ENCODE assay signal across 8 mouse cellular contexts in the genomic region with DNA sequence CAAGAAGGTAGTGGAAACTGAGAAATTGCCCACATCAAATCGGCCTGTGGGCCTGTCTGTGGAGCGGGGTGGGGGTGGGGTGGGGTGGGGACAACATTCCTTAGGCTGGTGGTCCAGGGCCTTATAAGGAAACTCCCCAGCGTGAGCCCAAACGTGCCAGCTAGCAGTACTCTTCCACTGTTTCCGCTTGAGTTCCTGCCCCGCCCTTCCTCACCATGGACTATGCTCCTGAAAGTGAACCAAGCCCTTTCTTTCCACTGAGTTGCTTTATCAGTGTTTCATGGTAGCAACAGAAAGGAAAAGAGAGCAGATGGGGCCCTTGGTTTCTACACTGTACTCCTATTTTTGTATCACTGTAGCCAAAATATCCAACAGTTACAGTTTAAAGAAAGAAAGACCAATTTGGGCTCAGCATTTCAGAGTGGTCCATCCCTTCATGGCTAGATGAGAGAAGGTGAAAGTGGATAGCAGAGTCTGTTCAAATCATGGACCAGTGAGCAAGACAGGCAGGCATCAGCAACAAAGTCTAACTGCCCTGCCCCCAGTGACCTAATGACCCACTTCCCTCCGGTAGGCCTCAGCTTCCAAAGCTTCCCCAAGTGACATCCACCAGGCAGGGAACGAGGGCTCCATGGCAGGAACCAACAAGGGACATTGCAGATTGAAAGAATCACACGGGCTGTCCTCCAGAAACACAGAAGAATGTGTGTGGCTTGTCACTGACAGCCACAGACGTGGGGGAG. TPM values are rescaled to one million over a fixed set of nuclear protein-coding genes. Genes with fewer than 3 reads are reported as not detected.
DNase-seq lines count a peak whose midpoint lies in the region; ATAC-seq and TF ChIP-seq lines count a peak whose summit lies in the region.

No protein-coding gene starts in this region.

- peaks cover 29% of the 10 kb centered on the region for H3K4me1 ChIP-seq in forebrain, embryonic 12.5 days
- H3K4me1 ChIP-seq in intestine, embryonic 16.5 days (ENCODE audit: control insufficient read depth, insufficient read depth, low read length): peaks cover 38% of the 10 kb centered on the region
- peaks cover 29% of the 10 kb centered on the region for H3K4me1 ChIP-seq in liver, postnatal 0 days (ENCODE audit: insufficient read depth)
- peaks cover 16% of the 10 kb centered on the region for H3K4me1 ChIP-seq in stomach, postnatal 0 days (replicated peaks; ENCODE audit: control insufficient read depth, insufficient read depth)

- H3K4me3 ChIP-seq in forebrain, embryonic 12.5 days (replicated peaks): no peak overlapping the region
- peak overlapping the region; percentile 16; the same call in 1 of the 2 replicates for H3K4me3 ChIP-seq in intestine, embryonic 16.5 days (ENCODE audit: low read length)
- no peak overlapping the region for H3K4me3 ChIP-seq in liver, postnatal 0 days (ENCODE audit: low read depth, low read length)
- no peak overlapping the region for H3K4me3 ChIP-seq in stomach, postnatal 0 days (ENCODE audit: low read depth, low read length)

- 10% methylated on average over 10 of the region's 10 CpGs for WGBS in forebrain, embryonic 12.5 days
- WGBS in intestine, embryonic 16.5 days: 4% methylated on average over 10 of the region's 10 CpGs
- 15% methylated on average over 10 of the region's 10 CpGs for WGBS in liver, postnatal 0 days (ENCODE audit: insufficient replicate concordance)
- 12% methylated on average over 10 of the region's 10 CpGs for WGBS in stomach, postnatal 0 days

- TF ChIP-seq CTCF in liver, postnatal 0 days (IDR thresholded peaks at IDR 0.05; ENCODE audit: low read depth): no peak
- TF ChIP-seq CTCF in stomach, postnatal 0 days (IDR thresholded peaks at IDR 0.05; ENCODE audit: low read depth): no peak

- 0 out of 2 replicates have a peak overlapping the region, but pooled peaks have one; percentile 0 for H3K9ac ChIP-seq in forebrain, embryonic 12.5 days
- H3K9ac ChIP-seq in intestine, embryonic 16.5 days (ENCODE audit: low read depth, low read length): peak overlapping the region; percentile 64
- no peak overlapping the region; the same call in 1 of the 2 replicates for H3K9ac ChIP-seq in liver, postnatal 0 days (replicated peaks)
- peak overlapping the region; percentile 41; the same call in 1 of the 2 replicates for H3K9ac ChIP-seq in stomach, postnatal 0 days (ENCODE audit: low read length)

- H3K36me3 ChIP-seq in forebrain, embryonic 12.5 days (replicated peaks): no peaks in the 10 kb centered on the region
- no peaks in the 10 kb centered on the region for H3K36me3 ChIP-seq in intestine, embryonic 16.5 days (ENCODE audit: control insufficient read depth, insufficient read depth, low read length)
- H3K36me3 ChIP-seq in liver, postnatal 0 days (replicated peaks; ENCODE audit: insufficient read depth, low read length): 0 out of 2 replicates have a peak, but pooled peaks cover 2% of the 10 kb centered on the region
- no peaks in the 10 kb centered on the region for H3K36me3 ChIP-seq in stomach, postnatal 0 days (ENCODE audit: control insufficient read depth, insufficient read depth, low read length)

- no peaks in the 10 kb centered on the region for H3K9me3 ChIP-seq in forebrain, embryonic 12.5 days
- H3K9me3 ChIP-seq in intestine, embryonic 16.5 days (ENCODE audit: control insufficient read depth, low read length): no peaks in the 10 kb centered on the region
- no peaks in the 10 kb centered on the region for H3K9me3 ChIP-seq in liver, postnatal 0 days (ENCODE audit: low read length)
- no peaks in the 10 kb centered on the region for H3K9me3 ChIP-seq in stomach, postnatal 0 days (ENCODE audit: control insufficient read depth, low read length)

- ATAC-seq in forebrain, embryonic 12.5 days (ENCODE audit: low FRiP score): 0 out of 2 replicates have a peak, but pooled peaks have one; percentile 36
- peak; percentile 83 for ATAC-seq in intestine, embryonic 16.5 days
- peak; percentile 35 for ATAC-seq in liver, postnatal 0 days
- peak; percentile 75 for ATAC-seq in stomach, postnatal 0 days (ENCODE audit: low FRiP score, low TSS enrichment)

- H3K27me3 ChIP-seq in forebrain, embryonic 12.5 days: no peaks in the 10 kb centered on the region
- H3K27me3 ChIP-seq in intestine, embryonic 16.5 days (replicated peaks; ENCODE audit: control insufficient read depth, insufficient read depth, low read length): no peaks in the 10 kb centered on the region
- H3K27me3 ChIP-seq in liver, postnatal 0 days (ENCODE audit: insufficient read depth, low read length): no peaks in the 10 kb centered on the region
- H3K27me3 ChIP-seq in stomach, postnatal 0 days (ENCODE audit: control insufficient read depth, insufficient read depth, low read length): no peaks in the 10 kb centered on the region

- peak overlapping the region; percentile 69 for H3K27ac ChIP-seq in forebrain, embryonic 12.5 days
- H3K27ac ChIP-seq in intestine, embryonic 16.5 days (ENCODE audit: low read length): peak overlapping the region; percentile 100
- H3K27ac ChIP-seq in liver, postnatal 0 days (ENCODE audit: low read depth): peak overlapping the region; percentile 87
- H3K27ac ChIP-seq in stomach, postnatal 0 days (replicated peaks): peak overlapping the region; percentile 98

- H3K4me2 ChIP-seq in forebrain, embryonic 12.5 days: peak overlapping the region; percentile 9
- H3K4me2 ChIP-seq in intestine, embryonic 16.5 days (ENCODE audit: low read depth, low read length): peak overlapping the region; percentile 55
- peak overlapping the region; percentile 45 for H3K4me2 ChIP-seq in liver, postnatal 0 days (ENCODE audit: low read depth, low read length)
- H3K4me2 ChIP-seq in stomach, postnatal 0 days (replicated peaks; ENCODE audit: low read depth): peak overlapping the region; percentile 21

- no peak for TF ChIP-seq EP300 in liver, postnatal 0 days (IDR thresholded peaks at IDR 0.05; ENCODE audit: low read depth)
- no peak for TF ChIP-seq EP300 in stomach, postnatal 0 days (optimal IDR thresholded peaks at IDR 0.05)

- DNase-seq in cerebellum, postnatal 10 days: peak; percentile 19 to 30
- no peak for DNase-seq in cerebellum, adult 11-12 months
- peak; percentile 55 for DNase-seq in liver, postnatal 0 days
- DNase-seq in stomach, postnatal 0 days (ENCODE audit: low spot score): peak; percentile 81
- DNase-seq in testis, postnatal 10 days (ENCODE audit: low spot score): no peak
- no peak for DNase-seq in cerebellum, adult 9-11 months

RNA-seq across cellular contexts. Expression of gene Hnrnpl, which starts 5.3 kb away (rescaled TPM):
- polyA plus RNA-seq in forebrain, embryonic 12.5 days (2016; fragmentation: Nextera tagmentation; extraction: Ambion mirVana): 267 and 357 TPM in 2 replicates
- 142 and 146 TPM in 2 replicates for polyA plus RNA-seq in intestine, embryonic 16.5 days (2015; fragmentation: Nextera tagmentation; extraction: Ambion mirVana)
- 82.0 and 88.6 TPM in 2 replicates for polyA plus RNA-seq in liver, postnatal 0 days (2015; fragmentation: Nextera tagmentation; extraction: Ambion mirVana)
- polyA plus RNA-seq in stomach, postnatal 0 days (2015; fragmentation: Nextera tagmentation; extraction: Ambion mirVana): 153 and 156 TPM in 2 replicates

RNA-seq across cellular contexts. Expression of gene Rinl, which starts 14.2 kb away (rescaled TPM):
- polyA plus RNA-seq in forebrain, embryonic 12.5 days (2016; fragmentation: Nextera tagmentation; extraction: Ambion mirVana): 1.2 and 2.5 TPM in 2 replicates
- polyA plus RNA-seq in intestine, embryonic 16.5 days (2015; fragmentation: Nextera tagmentation; extraction: Ambion mirVana): 5.2 and 5.9 TPM in 2 replicates
- 7.2 and 7.6 TPM in 2 replicates for polyA plus RNA-seq in liver, postnatal 0 days (2015; fragmentation: Nextera tagmentation; extraction: Ambion mirVana)
- polyA plus RNA-seq in stomach, postnatal 0 days (2015; fragmentation: Nextera tagmentation; extraction: Ambion mirVana): 2.1 and 2.6 TPM in 2 replicates

RNA-seq across cellular contexts. Expression of gene Ech1, which starts 22.0 kb away (rescaled TPM):
- 63.9 and 64.2 TPM in 2 replicates for polyA plus RNA-seq in forebrain, embryonic 12.5 days (2016; fragmentation: Nextera tagmentation; extraction: Ambion mirVana)
- polyA plus RNA-seq in intestine, embryonic 16.5 days (2015; fragmentation: Nextera tagmentation; extraction: Ambion mirVana): 347 and 378 TPM in 2 replicates
- 534 and 566 TPM in 2 replicates for polyA plus RNA-seq in liver, postnatal 0 days (2015; fragmentation: Nextera tagmentation; extraction: Ambion mirVana)
- 426 and 435 TPM in 2 replicates for polyA plus RNA-seq in stomach, postnatal 0 days (2015; fragmentation: Nextera tagmentation; extraction: Ambion mirVana)

RNA-seq across cellular contexts. Expression of gene Lgals4, which starts 30.6 kb away (rescaled TPM):
- 1.7 and 2.8 TPM in 2 replicates for polyA plus RNA-seq in forebrain, embryonic 12.5 days (2016; fragmentation: Nextera tagmentation; extraction: Ambion mirVana)
- 2,407 and 2,590 TPM in 2 replicates for polyA plus RNA-seq in intestine, embryonic 16.5 days (2015; fragmentation: Nextera tagmentation; extraction: Ambion mirVana)
- polyA plus RNA-seq in liver, postnatal 0 days (2015; fragmentation: Nextera tagmentation; extraction: Ambion mirVana): 19.5 and 21.3 TPM in 2 replicates
- 469 and 489 TPM in 2 replicates for polyA plus RNA-seq in stomach, postnatal 0 days (2015; fragmentation: Nextera tagmentation; extraction: Ambion mirVana)

RNA-seq across cellular contexts. Expression of gene Nfkbib, which starts 35.7 kb away (rescaled TPM):
- polyA plus RNA-seq in forebrain, embryonic 12.5 days (2016; fragmentation: Nextera tagmentation; extraction: Ambion mirVana): 42.7 and 42.9 TPM in 2 replicates
- 46.2 and 49.1 TPM in 2 replicates for polyA plus RNA-seq in intestine, embryonic 16.5 days (2015; fragmentation: Nextera tagmentation; extraction: Ambion mirVana)
- polyA plus RNA-seq in liver, postnatal 0 days (2015; fragmentation: Nextera tagmentation; extraction: Ambion mirVana): 25.1 and 26.9 TPM in 2 replicates
- polyA plus RNA-seq in stomach, postnatal 0 days (2015; fragmentation: Nextera tagmentation; extraction: Ambion mirVana): 31.2 and 33.0 TPM in 2 replicates

Comparison
In these comparisons a context has a peak if more than half of its experiments do, and no peak if none do; other contexts are left out.
1. DNase-seq: peak in cerebellum, postnatal 10 days (2 of 2), liver, postnatal 0 days (single experiment) and stomach, postnatal 0 days (single experiment); none in cerebellum, adult 11-12 months (single experiment), testis, postnatal 10 days (single experiment) and cerebellum, adult 9-11 months (single experiment).
2. Peak in every context shown above with its lines, with median percentiles within 50 percentile points of each other: ATAC-seq, H3K27ac ChIP-seq and H3K4me2 ChIP-seq.